Mouse (Mus musculus) liver, adult (tissue): ENCODE results near the gene Syt14.

Experiments
- GATA4 ChIP-seq: IDR thresholded peaks from 2 replicates; pipeline ENCODE4 v1.6.1; 2014; ENCODE audit warnings: mild to moderate bottlenecking, low read length; ENCODE audit not compliant: insufficient replicate concordance

Gene Syt14

DNA sequence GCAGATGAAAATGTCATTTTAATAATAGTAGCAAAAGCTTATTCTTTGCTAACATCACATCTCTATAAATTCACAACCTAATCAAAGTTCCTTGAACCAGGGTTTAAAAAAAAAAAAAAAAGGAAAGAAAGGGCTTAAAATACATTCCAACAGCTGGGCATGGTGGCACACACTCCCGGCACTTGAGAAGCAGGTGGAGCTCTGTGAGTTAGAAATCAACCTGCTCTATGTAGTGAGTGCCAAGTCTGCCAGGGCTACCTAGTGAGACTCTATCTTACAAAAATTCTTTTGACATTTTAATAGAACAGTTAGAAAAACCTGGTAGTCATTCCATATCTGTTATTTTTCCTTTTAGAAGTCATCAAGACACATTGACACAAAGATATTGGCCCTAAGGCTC, 31.0 kb downstream of the Syt14 start:
- TF ChIP-seq GATA4: no peak

DNA sequence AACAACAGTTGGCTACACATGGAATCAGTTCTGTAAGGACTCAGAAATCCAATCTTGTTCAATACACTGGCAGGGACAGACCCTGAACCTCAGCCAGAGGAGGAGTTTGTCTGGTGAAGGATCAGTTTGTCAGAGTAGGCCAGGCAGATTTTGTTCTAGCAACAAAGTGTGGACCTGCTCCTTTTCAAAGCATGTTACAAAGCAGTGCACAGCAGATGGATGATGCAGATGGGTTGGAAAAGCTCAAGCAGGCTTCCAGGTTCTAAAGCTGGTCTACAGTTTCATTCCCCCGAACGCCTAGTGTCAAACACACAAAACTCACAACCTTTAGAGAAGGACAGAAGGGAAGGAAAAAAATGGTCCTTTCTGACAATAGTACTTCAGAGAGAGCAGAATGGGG, 31.6 kb downstream of the Syt14 start:
- no peak for TF ChIP-seq GATA4

DNA sequence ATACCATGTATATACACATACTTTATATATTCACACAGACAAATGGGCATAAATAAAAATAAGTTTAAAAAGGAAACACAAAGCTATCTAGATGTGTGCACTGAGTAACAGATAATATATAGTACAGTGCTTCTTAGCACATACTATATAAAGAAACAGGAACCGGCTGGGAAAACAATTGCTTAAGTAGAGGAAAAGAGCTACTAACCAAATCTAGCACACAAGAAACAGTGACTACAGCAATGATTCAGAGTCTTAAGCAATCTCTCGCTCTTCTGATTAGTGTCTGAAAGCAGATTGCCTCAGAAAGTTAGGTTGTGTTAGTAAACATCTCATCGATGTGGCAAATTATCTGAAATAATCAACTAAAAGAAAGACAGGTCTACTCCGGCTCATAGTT, 33.3 kb downstream of the Syt14 start:
- TF ChIP-seq GATA4: no peak

DNA sequence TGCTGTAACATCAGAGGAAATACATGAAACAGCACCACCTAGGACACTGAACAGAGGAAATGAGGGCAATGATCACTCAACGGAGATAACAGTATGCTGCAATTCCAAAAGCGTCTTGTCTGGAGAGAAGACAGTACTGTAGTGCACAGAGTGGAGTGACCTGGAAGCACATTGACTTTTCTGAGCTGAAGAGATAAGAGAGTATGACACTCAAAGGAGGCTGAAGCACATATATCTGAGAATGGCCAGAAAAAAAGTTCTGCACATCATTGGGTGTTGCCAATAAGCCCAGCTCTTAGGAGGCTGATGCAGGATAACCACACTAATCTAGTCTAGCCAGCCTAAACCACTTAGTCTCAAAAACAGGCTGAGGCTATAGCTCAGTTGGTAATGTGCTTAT, 34.0 kb downstream of the Syt14 start:
- TF ChIP-seq GATA4: no peak

DNA sequence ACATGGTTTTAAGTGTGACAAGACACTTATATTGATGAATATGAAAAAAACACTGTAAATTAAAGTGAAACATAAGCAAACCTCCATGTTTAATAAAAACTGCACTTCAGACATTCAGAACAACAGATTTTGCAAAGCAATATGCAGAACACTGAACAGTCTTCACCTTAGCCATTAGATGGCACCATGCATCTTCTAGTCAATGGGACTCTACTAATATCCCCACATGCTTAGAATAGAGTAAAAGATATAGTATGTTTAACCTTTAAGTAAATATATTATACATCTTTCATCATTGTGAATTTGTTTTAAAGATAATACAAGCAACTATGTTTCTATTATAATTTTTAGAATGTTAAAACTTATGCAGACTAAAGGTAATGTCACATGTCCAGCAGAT, 34.7 kb downstream of the Syt14 start:
- no peak for TF ChIP-seq GATA4

DNA sequence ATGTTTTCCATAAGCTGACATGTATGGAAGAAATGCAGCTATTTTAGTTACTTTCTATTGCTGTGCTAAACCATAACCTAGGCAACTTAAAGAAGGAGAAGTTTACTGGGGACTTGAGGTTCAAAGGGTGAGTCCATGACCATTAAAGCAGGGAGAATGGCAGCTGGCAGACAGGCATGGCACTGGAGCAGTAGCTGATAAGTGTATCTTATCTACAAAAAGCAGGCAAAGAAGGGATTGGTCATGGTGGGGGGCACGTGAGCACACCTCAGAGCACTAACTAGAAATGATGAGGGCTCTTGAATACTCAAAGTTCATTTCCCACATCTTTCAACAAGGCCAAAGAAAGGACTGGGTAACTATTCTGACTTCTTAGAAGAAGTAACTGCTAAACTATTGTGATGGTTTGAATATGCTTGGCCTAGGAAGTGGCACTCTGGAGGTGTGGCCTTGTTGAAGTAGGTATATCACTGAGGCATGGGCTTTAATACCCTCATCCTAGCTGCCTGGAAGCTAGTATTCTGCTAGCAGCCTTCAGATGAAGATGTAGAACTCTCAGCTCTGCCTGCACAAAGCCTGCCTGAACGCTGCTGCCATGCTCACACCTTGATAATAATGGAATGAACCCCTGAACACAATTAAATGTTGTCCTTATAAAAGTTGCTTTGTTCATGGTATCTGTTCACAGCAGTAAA, 41.2 kb downstream of the Syt14 start:
- no peak for TF ChIP-seq GATA4

DNA sequence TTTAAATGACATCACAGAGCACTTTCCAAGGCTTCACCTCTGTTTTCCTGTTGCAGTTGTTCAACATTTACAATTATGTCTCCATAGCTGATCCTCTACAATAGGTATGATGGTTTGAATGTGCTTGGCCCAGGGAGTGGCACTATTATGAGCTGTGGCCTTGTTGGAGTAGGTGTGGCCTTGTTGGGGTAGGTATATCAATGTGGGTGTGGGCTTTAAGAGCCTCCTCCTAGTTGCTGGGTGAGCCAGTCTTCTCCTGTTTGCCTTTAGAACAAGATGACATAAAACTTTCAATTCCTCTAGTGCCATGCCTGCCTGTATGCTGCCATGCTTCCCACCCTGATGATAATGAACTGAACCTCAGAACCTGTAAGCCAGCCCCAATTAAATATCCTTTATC, 42.1 kb downstream of the Syt14 start:
- TF ChIP-seq GATA4: no peak

DNA sequence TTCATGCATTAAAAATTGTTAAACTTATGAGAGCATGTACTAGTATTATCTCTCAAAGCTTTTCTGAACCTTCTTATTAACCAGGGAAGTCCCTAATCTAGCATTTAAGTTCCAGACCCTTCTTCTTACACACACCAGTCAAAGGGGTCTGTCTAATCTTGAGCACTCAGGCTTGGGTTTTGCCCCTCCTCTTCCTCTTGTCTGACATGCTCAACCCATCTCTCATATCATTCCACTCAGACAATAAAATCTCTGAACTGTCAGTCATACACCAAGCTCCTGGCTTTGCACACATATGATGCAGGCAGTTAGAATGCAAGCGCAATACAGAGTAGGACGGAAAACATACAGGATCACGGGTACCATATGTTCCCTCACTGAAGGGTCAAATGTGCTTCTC, 48.4 kb downstream of the Syt14 start:
- no peak for TF ChIP-seq GATA4

DNA sequence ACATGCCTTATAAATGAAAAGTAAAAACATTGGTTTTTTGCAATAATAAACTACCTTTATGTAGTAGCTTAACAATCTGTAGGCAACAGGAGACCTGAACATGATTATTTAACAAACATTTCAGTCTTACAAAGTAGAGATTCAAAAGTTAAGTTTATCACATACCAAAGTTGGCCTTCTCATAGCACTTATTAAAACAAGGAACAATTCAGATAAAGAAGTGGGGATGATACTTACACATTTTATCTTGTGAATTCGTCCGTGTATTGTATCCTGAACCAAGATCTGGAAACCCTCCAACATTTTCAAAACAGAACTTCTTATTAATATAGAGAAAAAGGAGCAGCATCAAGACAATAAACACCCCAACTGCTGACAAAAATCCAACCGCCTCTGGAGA, 49.1 kb downstream of the Syt14 start:
- no peak for TF ChIP-seq GATA4

DNA sequence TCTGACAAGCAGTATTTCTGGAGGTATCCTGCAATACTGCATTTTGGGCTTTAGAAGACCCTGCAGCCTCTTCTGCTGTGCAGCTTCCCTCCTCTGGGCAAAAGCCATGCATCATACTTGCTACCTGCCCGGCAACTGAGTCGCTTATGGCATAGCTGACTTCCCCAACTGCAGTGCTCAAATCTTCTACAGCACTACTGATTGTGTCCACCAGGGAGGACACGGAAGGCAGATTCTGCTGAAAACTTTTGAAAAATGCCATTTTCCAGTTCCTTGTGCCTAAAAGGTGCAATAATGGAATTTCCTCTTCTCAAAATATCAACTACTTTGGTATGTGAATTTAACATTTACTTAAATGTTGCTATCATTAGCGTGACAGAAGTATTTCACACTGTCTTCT, 51.2 kb downstream of the Syt14 start:
- no peak for TF ChIP-seq GATA4

DNA sequence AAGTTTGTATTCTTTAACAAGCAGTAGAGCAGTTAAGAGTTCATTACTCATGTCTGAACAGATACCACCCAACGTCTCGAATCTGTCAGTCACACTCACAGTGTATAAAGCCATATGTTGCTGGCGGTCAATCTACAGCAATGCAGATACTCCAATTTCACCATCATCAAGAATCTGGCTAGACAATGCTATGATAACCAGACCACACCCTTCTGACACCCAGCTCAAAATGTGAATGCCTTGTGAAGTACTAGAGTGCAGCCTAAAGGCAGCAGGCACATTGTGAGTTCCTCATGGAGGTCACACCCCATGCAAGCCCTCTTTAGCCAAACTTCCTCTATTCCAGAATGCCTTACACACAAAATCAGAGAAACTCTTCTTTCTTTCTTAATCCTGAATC, 53.9 kb downstream of the Syt14 start:
- TF ChIP-seq GATA4: no peak

DNA sequence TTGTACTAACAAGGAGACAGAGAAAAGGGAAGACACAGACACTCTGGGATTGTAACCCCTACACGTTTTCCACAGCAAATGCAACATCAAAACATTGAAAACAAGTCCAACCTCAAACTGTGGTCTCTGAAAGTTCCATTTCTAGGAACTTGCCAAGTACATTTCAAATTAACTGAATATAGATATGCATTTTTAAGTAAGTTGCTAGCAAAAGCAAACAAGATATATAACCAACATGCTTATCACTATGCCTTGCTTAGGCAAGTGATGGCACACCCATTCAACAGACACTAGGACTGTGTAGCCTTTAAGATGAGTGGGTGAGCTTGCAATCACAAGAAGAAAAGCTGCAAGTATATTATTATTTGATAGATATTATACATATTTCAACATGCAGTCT, 54.5 kb downstream of the Syt14 start:
- TF ChIP-seq GATA4: no peak

DNA sequence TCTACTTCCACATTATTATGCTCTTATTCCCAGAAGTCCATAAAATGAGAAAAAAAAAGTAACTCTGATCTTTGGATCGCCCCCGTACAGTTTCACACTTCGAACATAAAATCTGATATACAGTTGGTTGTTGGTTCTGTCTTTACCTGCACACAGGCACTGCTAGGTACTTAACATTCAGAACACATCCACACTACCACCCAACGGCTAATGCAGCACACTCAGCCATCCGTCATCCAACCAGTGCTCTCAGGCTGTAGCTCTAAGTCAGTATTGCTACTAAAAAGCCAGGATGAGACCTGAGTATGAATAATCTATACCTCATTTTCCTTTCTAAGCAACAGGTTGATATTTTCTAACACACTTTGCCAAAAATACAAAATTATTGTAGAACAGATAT, 73.3 kb downstream of the Syt14 start:
- TF ChIP-seq GATA4: no peak

DNA sequence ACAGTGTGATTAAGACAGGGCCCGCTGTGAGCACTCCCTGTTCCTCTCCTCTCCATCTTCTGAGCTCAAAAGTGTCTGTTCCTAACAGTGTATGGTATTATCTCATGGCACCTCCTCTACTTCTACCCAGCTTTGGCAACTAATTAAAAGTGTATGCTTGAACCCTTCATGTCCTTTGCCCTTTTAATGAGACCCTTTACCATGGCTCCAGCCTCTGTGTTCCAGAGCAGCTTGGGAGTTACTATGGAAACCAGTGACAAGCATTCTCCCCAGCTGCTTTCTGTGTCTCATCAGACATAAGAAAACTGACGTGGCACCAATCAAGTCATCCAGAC, 87.8 kb downstream of the Syt14 start:
- TF ChIP-seq GATA4: no peak

DNA sequence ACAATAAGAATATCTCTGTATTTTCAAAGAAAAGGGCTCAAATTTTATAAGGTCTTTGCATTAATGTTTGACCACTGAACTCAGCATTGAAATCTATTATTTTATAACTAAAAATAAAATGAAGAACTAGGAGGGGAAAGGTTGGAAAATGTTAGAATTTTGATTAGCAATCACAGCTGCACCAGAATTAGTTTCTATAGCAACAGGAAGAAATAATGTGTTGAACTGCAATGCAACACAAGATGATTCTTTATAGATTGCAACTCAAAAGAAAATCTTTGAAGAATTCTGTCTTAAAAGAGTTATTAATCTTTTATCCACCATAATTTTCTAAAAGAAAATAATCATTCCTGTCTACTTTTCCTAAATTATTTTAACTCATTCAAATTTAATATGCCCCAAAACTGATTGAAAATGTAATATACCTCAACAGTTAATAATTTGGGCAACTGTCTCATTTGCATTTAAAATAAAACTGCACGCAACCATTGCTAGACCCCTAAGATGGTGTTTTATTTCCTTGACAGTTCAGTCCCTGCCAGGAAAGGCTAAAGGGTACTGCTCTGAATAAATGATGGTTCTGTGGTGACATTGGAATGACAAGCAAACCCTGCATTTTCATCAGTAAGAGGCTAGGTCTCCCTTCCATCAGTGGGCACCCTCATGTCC, 88.3 kb downstream of the Syt14 start:
- TF ChIP-seq GATA4: no peak

DNA sequence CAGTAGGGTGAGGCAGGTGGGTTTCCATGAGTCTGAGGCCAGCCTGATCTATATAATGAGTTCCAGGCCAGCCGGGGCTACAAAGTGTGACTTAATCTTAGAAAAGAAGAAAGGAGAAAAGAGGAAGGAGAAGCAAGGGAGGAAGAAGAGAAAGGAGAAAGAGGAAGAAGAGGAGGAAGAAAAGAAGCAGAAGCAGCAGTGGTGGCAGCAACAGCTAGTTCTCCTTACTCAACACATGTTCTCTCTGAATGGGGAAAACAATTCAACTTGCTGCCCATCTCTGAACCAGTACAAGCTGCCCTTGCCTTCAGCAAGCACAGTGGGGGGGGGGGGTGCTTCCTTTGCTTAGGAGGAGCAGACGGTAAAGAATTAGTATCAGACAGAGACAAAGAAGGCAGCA, 96.5 kb downstream of the Syt14 start:
- no peak for TF ChIP-seq GATA4

DNA sequence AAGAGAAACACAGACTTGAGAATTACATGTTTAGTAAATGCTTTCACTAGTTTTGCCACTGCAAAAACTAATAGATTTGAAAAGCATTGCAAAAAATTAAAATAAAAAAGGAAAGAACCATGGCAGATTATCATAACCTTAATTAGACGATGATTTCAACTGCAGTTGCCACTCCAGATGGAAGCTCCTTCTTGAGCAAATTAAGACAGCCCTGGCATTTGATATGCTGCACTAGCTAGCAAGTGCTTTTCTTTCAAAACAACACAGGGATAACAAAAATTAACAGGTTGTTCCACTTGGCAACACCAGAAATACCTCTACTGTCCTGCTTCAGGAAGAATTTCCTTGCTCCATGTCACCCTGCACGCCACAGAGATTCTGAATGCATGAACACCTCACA, 97.6 kb downstream of the Syt14 start:
- TF ChIP-seq GATA4: no peak
